Mouse (Mus musculus): ENCODE measurements around the gene Babam2.
"Not testable (repeated sequence)": the region's sequence is repeated elsewhere in the genome, so short reads cannot be mapped to it uniquely, and the experiment has no call there.

Babam2 gene

DNA sequence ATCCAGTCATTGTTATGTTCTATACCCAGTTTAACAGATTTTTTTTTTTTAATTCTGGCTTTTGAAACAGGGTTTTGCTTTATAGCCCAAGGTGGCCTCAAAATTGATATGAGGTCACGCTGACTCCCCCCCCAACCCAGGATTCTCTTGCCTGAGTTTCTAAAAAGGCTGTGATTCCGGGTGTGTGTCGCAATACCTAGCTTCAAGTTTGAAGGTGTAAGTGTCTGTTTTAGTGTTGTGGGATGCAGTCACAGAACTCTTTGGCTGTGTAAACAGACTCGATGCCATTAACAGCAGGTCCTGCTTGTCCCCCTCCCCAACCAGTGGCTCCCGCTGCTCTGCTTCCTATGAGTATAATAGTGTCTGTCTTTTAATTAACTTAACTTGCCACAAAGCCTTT, 84.1 kb downstream of the Babam2 start:
- H3K27me3 ChIP-seq (ENCODE audit: control insufficient read depth, insufficient read depth, low read length, poor library complexity, severe bottlenecking): no peaks in the 10 kb centered on the region
- no peaks in the 10 kb centered on the region for H3K36me3 ChIP-seq (ENCODE audit: control insufficient read depth, insufficient read depth, low read length, poor library complexity, severe bottlenecking)
- no peak for DNase-seq (ENCODE audit: low read depth, low spot score)

DNA sequence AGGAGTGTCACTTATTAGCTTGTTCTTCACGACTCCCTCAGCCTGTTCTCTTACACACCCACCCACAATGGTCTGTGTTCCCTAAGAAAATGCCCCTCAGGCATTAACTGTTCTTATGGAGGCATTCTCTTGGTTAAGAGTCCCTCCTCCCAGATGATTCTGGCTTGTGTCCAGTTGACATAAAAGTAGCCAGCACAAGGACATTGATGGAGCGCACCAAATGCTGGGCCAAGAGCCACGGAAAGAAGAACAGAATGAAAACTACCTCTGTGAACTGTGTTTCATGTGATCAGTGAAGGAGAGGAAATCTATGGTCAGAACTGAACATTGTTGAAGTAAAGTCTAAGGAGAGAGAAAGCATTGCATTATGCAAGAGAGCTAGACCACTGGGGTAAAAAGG, 89.7 kb downstream of the Babam2 start:
- Histone ChIP-seq H3K27me3 (ENCODE audit: control insufficient read depth, insufficient read depth, low read length, poor library complexity, severe bottlenecking) (no peaks in the 10 kb centered on the region), H3K36me3 (ENCODE audit: control insufficient read depth, insufficient read depth, low read length, poor library complexity, severe bottlenecking) (no peaks in the 10 kb centered on the region)
- no peak for DNase-seq (ENCODE audit: low read depth, low spot score)

DNA sequence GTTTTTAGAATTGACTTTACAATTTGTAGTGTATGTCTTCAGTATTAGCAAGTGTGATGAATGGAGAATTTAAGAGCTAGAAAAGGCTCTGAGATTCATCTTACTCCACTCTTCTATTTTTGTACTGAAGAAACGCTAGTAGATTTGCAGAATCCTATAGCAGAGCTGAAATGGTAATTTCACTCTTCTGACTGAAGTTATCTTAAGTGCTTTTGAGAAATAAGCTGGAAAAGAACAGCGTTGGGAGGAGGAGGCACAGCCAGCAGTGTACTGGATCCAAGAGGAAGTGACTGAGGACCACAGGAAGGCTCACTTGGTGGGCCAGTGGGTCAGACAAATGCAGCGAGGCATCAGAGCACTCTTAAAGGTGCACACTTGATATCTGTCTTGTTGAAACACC, 90.1 kb downstream of the Babam2 start:
- Histone ChIP-seq H3K27me3 (ENCODE audit: control insufficient read depth, insufficient read depth, low read length, poor library complexity, severe bottlenecking) (no peaks in the 10 kb centered on the region), H3K36me3 (ENCODE audit: control insufficient read depth, insufficient read depth, low read length, poor library complexity, severe bottlenecking) (no peaks in the 10 kb centered on the region)
- DNase-seq (ENCODE audit: low read depth, low spot score): no peak

DNA sequence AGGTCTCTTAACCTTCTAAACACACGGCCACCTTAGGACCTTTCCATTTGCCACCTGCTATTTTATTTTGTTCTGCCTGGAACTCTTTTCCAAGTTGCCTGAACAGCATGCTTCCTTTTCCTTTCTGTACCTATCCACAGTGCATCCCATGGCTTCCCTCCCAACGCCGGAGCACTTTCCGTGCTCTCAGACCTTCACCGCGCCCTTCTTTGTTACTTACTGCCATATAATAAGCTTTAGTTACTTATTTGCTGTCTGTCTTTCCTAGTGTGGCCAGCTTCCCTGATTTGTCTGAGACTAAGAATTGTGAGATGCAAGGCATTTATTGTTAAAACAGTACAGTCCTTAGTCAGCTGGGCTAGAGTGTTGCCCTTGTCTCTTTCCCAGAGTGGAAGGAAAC, 94.9 kb downstream of the Babam2 start:
- Histone ChIP-seq H3K36me3 (ENCODE audit: control insufficient read depth, insufficient read depth, low read length, poor library complexity, severe bottlenecking) (no peaks in the 10 kb centered on the region), H3K27me3 (ENCODE audit: control insufficient read depth, insufficient read depth, low read length, poor library complexity, severe bottlenecking) (no peaks in the 10 kb centered on the region)
- DNase-seq (ENCODE audit: low read depth, low spot score): no peak

DNA sequence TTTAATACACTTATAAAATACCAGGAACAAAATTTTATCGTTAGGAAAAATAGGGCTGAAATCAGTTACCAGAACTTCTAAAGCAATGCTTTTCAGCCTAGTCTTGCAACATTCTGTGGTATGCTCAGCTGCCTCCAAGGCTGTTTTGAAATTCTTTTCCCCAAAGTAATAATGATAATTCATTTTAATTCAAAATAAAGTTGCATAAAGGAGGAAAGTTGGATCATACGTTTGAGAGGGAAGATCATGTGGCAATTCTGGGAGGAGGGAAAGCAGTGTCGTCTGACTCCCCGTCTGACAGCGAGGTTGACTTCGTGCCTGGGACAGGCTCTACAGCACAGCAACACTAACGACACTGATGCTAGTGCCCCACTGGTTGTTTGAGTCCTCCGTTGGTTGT, 95.4 kb downstream of the Babam2 start:
- Histone ChIP-seq H3K36me3 (ENCODE audit: control insufficient read depth, insufficient read depth, low read length, poor library complexity, severe bottlenecking) (no peaks in the 10 kb centered on the region), H3K27me3 (ENCODE audit: control insufficient read depth, insufficient read depth, low read length, poor library complexity, severe bottlenecking) (no peaks in the 10 kb centered on the region)
- no peak for DNase-seq (ENCODE audit: low read depth, low spot score)

DNA sequence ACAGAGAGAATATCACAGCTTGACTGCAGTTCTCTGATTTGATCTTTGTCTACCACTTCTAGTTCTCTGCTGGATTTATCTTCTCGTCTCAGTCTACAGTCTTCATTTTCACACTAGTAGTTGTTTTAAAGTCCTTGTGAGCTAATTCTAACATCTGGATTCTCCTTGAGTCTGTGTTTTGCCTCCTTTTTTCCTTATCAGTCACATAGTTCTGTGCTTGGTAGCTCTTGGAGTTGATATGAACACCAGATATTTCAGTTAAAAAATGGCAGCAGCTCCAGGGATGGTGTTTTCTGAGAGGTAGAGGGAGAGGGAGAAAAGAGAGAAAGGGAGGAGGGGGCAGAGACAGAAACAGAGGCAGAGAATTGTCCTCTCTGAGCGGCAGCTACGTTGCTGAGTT, 97.9 kb downstream of the Babam2 start:
- H3K36me3 ChIP-seq (ENCODE audit: control insufficient read depth, insufficient read depth, low read length, poor library complexity, severe bottlenecking): no peaks in the 10 kb centered on the region
- DNase-seq (ENCODE audit: low read depth, low spot score): no peak
- no peaks in the 10 kb centered on the region for H3K27me3 ChIP-seq (ENCODE audit: control insufficient read depth, insufficient read depth, low read length, poor library complexity, severe bottlenecking)

DNA sequence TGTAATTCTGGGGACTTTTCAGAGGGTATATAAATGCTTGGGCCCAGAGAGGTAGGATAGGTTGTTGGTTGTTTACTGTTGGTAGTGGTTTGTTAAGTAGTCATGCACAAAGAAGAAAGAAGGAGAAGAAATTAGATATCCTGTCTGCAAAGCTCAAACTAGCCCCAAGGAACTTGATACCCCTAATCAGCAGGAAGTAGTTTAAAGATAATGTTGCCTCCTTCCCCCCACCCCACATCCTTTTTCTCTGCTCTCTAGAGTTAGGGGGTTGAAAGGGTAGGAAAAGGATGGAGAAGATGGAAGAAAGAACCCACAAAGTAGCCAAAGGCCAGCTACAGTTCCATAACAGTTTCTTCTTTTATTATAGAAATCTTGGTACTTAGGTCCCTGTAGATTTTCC, 99.5 kb downstream of the Babam2 start:
- no peaks in the 10 kb centered on the region for H3K27me3 ChIP-seq (ENCODE audit: control insufficient read depth, insufficient read depth, low read length, poor library complexity, severe bottlenecking)
- DNase-seq (ENCODE audit: low read depth, low spot score): no peak
- H3K36me3 ChIP-seq (ENCODE audit: control insufficient read depth, insufficient read depth, low read length, poor library complexity, severe bottlenecking): no peaks in the 10 kb centered on the region

DNA sequence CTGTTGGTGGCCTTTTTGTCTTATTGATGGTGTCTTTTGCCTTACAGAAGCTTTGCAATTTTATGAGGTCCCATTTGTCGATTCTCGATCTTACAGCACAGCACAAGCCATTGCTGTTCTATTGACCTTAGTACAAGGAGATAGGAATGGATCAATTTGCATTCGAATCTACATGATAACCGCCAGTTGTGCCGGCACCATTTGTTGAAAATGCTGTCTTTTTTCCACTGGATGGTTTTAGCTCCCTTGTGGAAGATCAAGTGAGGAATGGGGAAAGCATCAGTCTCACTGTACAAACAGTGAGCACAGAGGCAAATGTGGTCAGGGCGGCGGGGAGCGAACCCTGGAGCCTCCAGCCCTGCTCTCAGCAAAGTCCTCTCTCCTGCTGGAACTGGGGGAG, 106.7 kb downstream of the Babam2 start:
- not testable (repeated sequence) for H3K36me3 ChIP-seq (ENCODE audit: control insufficient read depth, insufficient read depth, low read length, poor library complexity, severe bottlenecking); DNase-seq (ENCODE audit: low read depth, low spot score); H3K27me3 ChIP-seq (ENCODE audit: control insufficient read depth, insufficient read depth, low read length, poor library complexity, severe bottlenecking)

DNA sequence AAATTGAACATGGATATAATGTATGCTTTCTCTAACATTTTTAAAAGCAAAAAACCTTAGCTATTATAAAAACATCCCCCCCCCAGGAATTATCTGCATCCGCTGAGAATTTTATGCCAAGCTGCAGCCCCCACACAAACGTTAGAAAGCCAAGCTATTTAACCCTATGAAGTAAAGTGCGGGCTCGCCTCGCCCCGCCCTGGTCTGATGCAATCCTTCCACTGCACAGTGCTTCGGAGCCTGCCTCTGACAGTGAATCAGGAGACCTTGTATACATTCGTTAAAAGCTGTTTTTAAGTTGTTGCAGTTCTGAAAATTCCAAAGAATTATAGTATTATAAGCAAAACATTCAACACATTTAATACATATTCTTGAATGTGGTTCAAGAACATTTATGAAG, 107.3 kb downstream of the Babam2 start:
- no peak for DNase-seq (ENCODE audit: low read depth, low spot score)
- no peaks in the 10 kb centered on the region for H3K36me3 ChIP-seq (ENCODE audit: control insufficient read depth, insufficient read depth, low read length, poor library complexity, severe bottlenecking)
- no peaks in the 10 kb centered on the region for H3K27me3 ChIP-seq (ENCODE audit: control insufficient read depth, insufficient read depth, low read length, poor library complexity, severe bottlenecking)

DNA sequence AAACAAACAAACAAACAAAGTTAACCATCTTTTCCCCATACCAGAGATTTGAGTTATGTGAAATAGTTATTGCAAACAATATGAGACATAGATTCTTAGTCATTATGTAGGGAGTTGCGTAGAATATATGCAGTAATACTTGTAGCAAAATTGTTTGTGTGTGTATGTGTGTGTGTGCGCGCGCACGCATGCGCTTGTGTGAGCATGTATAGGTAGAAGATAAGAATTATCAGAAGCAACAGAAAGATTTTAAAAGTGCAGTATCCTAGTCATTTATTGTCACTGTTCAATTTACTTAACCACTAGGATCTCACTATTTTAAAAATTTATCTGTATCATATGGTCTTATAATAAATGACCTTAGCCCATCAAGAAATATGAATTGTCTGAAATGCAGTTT, 109.8 kb downstream of the Babam2 start:
- no peaks in the 10 kb centered on the region for H3K36me3 ChIP-seq (ENCODE audit: control insufficient read depth, insufficient read depth, low read length, poor library complexity, severe bottlenecking)
- H3K27me3 ChIP-seq (ENCODE audit: control insufficient read depth, insufficient read depth, low read length, poor library complexity, severe bottlenecking): no peaks in the 10 kb centered on the region
- DNase-seq (ENCODE audit: low read depth, low spot score): no peak

DNA sequence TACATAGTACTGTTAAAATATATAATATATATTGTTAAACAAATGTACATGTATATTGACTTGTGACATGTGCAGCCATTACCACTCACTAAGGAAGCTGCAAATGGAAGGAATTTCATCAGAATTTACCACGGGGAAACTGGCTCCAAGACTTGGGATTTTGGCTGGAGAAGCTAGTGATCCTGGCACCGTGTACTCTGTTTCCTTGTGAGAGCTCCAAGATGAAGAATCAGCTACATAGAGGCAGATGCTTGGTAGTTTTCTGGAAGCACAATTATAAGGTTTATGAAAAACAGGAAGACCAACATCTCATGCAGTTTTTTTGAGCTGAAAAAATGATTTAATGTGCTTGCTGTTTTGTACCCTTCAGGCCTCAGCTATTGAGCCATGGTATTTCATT, 110.8 kb downstream of the Babam2 start:
- no peaks in the 10 kb centered on the region for H3K36me3 ChIP-seq (ENCODE audit: control insufficient read depth, insufficient read depth, low read length, poor library complexity, severe bottlenecking)
- DNase-seq (ENCODE audit: low read depth, low spot score): no peak
- H3K27me3 ChIP-seq (ENCODE audit: control insufficient read depth, insufficient read depth, low read length, poor library complexity, severe bottlenecking): no peaks in the 10 kb centered on the region

DNA sequence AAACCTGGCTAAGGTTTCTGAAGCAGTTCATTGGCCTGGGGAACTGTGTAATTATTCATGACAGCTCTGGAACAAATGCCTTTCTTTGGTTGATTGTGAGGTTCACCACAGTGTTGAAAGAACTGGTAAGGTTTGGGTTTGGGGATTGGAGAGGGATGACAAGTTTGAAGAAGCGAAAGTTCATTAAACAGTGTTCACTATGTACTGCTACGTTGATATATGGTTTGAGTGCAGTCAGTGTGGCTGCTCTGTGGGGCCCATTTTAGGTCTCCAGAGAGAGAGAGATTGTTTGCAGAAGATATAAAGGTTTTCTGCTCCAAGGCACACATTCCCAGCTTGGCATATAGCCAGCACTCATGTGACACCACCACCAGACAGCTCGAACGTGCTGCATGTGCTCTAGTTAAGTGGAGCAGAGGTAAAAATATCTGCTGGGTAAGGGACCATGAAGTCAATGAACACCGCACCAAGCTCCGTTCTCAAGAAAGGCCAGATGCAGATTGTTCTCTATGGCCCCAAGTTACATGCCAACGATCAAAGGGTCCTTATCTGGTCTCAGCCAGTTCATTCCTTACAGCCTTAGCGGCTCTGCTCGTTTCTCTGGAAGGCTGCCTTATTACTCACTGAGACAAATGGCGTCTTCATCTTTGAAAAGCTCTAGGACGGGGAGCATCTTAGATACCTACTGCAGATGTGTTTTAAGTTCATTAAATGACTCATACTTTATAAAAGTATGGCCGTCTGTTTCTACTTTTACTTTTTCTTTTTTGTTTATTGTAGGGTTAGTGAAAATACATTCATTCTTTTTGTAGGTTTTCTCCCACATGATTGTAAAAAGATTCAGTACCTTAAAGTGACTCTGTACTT, 113.5 kb downstream of the Babam2 start:
- DNase-seq (ENCODE audit: low read depth, low spot score): peak; percentile 31
- no peaks in the 10 kb centered on the region for H3K27me3 ChIP-seq (ENCODE audit: control insufficient read depth, insufficient read depth, low read length, poor library complexity, severe bottlenecking)
- no peaks in the 10 kb centered on the region for H3K36me3 ChIP-seq (ENCODE audit: control insufficient read depth, insufficient read depth, low read length, poor library complexity, severe bottlenecking)

DNA sequence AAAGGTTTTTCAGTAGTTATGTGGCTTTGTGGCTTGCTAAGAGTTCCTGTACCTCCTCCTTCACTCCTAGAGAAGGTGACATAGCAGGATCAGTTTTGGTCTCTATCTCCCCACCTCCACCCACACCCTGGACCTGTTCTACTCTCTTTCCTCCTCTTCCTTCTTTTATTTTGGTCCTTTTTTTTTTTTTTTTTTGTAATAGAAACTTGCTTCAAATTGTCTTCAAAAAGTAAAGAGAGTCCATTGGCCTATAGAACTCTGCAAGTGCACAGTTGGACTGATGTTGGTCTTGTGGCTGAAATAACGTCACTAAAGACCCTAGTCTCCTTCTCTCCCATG, 114.1 kb downstream of the Babam2 start:
- DNase-seq (ENCODE audit: low read depth, low spot score): no peak
- no peaks in the 10 kb centered on the region for H3K27me3 ChIP-seq (ENCODE audit: control insufficient read depth, insufficient read depth, low read length, poor library complexity, severe bottlenecking)
- H3K36me3 ChIP-seq (ENCODE audit: control insufficient read depth, insufficient read depth, low read length, poor library complexity, severe bottlenecking): no peaks in the 10 kb centered on the region

DNA sequence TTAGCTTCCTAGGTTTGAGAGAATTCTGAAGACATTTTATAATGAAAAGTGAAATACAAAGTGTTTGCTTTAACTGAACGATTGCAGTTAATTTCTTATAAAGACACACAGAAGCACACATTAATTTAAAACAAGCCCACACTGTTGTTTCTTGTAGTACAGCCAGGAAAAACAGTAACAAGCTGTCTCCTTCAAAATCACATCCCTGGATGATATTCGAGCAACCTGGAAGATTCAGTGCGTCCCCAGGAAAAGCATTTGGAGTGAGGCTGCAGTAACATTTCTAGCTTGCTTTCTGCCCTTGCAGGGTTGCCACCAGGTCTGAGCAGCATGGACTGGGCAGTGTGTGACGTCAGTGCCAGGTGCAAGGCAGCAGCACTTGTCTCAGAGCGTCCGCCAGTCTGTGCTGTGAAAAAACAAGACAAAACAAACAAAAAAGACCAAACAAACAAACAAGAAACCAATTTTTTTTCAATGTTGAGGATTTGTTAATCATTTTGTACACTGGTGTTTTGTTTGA, 115.7 kb downstream of the Babam2 start:
- Histone ChIP-seq H3K27me3 (ENCODE audit: control insufficient read depth, insufficient read depth, low read length, poor library complexity, severe bottlenecking) (no peaks in the 10 kb centered on the region), H3K36me3 (ENCODE audit: control insufficient read depth, insufficient read depth, low read length, poor library complexity, severe bottlenecking) (no peaks in the 10 kb centered on the region)
- no peak for DNase-seq (ENCODE audit: low read depth, low spot score)

DNA sequence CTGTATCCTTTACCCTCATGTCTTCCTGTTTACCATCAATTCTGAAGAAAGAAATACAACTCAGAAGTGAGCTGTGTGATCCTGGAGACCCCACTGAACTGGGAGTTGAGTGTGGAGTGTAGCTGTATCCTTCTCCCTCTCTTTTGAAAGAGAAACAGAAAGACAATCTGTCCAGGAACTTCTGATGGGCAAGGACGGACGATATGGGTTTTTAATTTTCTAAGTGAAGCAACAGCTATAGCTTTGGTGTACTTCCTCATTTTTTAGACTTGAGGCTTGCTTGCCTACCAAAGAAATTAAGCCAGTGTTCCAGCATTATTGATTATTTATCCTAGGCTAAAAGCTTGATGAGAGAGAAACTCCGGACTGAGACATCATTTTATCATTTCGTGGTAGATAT, 116.6 kb downstream of the Babam2 start:
- DNase-seq (ENCODE audit: low read depth, low spot score): peak; percentile 13
- Histone ChIP-seq H3K27me3 (ENCODE audit: control insufficient read depth, insufficient read depth, low read length, poor library complexity, severe bottlenecking) (no peaks in the 10 kb centered on the region), H3K36me3 (ENCODE audit: control insufficient read depth, insufficient read depth, low read length, poor library complexity, severe bottlenecking) (no peaks in the 10 kb centered on the region)

DNA sequence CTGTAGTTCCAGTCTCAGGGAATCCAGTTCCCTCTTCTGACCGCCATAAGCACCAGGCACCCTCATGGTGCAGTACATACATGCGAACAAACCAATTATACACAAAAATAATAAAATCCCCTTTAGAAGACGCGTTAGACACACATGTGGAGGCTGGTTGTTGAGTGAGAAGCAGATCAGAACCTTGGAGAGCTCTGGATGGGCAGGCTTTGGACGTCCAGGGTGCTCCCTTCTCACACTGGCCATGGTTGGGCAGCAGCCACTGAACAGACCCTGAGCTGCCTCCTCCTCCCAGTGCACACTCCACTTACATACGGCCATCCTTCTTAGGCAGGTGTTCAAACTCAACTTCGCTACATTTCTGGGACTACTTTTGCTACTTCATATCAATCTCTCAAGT, 117.6 kb downstream of the Babam2 start:
- no peak for DNase-seq (ENCODE audit: low read depth, low spot score)
- Histone ChIP-seq H3K27me3 (ENCODE audit: control insufficient read depth, insufficient read depth, low read length, poor library complexity, severe bottlenecking) (no peaks in the 10 kb centered on the region), H3K36me3 (ENCODE audit: control insufficient read depth, insufficient read depth, low read length, poor library complexity, severe bottlenecking) (no peaks in the 10 kb centered on the region)
